Mouse (Mus musculus): Measurements from ENCODE around the gene Gm45799.

Gm45799 gene

DNA sequence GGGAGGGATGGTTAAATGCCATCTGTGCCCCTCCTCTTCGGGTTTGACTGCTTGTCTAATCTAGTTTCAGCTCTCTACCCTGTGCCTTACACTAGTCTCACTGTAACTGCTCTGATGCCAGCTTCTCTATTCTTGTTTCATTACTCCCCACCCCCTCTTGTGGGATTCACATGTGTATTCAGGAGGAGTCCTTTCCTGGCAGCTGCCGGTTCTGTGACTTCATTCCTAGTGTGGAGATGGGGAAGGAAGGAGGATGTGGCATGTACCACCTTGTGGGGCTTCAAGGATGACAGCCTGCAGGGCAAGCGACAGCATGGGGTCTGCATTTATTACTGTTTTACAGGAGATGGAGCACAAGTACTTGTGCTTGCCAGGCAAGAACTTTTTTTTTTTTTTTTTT lies 1.6 kb downstream of the Gm45799 start:
- DNase-seq (ENCODE audit: low spot score in 2 of 2), result no peak

DNA sequence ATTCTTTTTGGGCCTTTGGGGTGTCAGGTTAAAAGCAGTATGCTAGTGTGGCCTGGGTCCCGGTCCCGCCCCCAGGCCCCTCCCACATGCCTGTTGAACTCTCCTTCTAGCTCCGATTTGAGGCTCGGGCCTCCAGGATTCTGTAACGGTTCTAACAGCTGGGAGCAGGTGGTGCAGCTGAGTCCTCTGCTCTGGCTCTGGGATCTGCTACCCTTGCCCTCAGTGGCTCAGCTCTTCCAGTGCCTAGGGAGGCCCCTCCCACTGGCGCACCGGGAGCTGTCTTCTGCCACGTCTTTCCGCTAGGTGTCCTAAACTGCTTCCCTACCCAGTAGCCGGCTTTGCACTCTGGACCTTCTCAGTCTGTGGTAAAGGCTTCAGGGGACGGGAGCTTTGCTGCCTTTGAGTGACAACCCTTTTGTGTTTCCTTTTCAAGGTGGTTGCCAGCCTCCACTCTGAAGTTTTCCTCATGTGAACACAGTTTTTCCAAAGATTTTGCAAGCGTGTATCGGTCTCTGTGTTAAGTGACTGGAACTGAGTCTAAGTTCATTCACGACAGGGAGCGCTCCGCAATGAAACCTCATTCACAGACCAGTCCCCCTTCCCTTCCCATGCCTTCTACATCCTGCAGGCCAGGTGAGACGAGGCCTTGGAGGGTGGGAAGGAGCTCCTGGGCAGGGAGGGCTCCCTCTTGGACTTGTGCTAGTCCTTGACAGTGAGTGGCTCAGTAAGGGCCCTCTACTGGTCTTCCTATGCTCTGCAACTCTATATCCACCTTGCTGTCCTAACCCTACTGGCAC lies 10.5 kb downstream of the Gm45799 start, which contains the start of gene Dnhd1:
Dnhd1 (plus strand) TSS at position 189 of the 797 bp plus-strand sequence.
- peak; percentile 35 to 47 for DNase-seq (ENCODE audit: low spot score in 2 of 2)

DNA sequence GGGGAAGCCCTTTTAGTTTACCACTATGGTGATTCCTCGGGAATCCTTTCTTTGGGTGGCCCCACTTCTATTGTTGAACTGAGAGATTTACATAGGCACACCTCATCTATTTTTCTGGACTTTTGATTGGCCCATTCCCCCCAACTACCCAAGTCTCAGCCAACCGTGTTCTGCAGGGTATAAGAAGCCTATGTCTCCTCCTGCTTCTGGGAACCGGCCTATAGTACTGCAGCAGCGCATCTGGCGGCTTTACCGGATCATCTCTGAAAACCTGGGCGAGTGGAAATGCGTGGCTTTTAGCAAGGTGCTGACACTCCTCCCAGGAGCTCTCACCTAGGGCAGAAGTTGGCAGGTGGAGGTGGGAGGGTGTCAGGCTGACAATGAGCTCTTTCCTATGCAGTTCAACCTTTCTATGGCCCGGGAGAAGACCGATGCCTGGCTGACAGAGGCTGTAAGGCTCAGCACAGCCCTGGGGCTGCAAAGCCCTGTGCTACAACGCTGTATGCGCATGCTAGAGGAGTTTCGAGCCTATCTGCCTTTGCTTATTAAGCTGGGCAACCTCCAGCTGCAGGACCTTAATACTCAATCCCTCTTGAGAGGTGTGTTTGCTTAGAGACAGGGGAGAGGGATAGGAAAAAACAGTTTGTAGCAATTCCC lies 45.3 kb downstream of the Gm45799 start:
- no peak for DNase-seq (ENCODE audit: low spot score in 2 of 2)

DNA sequence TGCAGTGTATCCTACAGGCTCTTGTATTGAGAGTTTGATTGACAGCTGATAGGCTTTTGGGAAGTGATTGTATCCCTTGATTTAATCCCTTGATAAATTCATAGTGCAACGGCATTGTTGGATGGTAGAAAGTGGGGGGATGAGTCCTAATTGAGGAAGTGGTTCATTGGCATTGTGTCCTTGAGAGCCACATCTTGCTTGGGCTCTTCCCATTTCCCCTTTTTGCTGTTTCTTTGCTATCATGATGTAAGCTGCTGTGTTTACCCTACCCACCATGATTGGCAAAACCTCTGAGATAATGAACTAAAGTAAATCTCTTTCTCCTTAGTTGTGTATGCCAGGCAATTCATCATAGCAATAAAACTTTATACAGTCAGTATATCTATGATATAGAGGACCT lies 50.5 kb downstream of the Gm45799 start:
- DNase-seq (ENCODE audit: low spot score in 2 of 2), result no peak

DNA sequence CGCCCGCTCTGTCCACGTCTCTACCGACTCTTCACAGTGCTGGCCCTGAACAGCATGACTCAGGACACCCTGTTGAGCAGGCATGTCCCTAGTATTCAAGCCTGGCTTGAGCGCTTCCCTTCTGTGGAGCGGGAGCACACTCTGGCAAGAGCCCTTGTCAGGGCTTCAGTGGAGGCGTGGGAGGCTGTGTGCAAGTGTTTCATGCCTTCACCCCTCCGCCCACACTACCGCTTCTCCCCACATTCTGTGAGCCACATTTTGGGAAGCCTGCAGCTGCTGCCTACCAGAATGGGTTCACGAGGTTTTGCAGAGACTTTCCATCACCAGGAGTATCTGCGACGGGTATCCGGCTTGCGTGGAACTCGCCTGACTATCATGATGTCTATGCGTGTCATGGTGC lies 62.8 kb downstream of the Gm45799 start:
- no peak for DNase-seq (ENCODE audit: low spot score in 2 of 2)

DNA sequence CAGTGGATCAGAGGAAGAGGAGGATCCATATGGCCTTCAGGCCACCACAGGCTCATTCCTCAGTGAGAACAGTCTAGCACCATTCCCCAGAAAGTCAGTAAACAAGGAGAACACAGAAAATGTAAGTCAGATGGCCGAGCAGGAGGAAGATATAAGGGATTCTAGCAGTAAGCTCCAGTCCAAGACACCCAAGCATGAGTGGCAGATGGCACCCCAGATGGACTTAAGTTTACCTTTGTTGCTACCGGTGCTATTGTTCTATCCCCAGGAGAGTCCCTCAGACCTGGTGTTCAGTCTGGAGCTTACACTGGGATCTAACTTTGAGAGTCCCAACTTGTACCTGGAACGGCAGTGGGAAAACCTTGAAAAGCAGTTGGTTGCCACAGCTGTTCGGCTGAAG lies 63.5 kb downstream of the Gm45799 start:
- DNase-seq (ENCODE audit: low spot score in 2 of 2), result no peak

DNA sequence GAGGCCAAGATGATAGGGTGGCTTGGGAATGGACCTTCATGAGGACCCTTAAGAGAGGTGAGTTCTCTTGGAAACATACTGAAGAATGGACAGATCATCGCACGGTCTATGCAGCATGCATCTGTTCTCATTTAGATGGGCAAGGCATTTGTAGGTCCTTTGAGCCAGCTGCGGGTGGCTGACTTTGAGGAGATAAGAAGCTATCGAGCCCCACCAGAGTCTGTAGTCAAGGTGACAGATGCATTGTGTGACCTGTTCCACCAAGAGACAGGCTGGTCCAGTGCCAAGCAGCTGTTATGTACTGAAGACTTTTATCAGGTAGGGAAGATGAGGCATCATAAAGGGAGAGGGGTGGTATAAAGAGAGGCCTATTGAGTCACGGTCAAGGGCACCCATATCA lies 68.4 kb downstream of the Gm45799 start:
- peak; percentile 23 to 39 for DNase-seq (ENCODE audit: low spot score in 2 of 2)

DNA sequence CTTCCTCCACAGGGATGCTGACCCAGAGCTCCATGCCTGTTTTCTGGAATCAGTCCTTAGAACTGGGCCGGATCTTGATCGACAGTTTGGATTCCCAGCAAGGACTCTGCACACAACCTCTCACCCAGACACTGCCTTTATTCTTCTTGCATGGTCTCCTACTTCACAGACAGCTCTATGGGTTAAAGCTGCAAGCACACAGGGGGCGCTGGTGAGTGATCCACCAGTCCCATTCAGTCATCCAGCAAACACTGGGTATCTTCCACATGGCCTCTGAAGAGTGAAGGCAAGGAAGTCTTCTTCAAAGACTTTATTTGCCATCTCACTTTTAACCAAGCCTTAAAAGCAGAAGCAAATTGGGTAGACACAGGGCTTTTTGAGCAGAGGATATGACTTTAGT lies 75.0 kb downstream of the Gm45799 start:
- no peak for DNase-seq (ENCODE audit: low spot score in 2 of 2)

DNA sequence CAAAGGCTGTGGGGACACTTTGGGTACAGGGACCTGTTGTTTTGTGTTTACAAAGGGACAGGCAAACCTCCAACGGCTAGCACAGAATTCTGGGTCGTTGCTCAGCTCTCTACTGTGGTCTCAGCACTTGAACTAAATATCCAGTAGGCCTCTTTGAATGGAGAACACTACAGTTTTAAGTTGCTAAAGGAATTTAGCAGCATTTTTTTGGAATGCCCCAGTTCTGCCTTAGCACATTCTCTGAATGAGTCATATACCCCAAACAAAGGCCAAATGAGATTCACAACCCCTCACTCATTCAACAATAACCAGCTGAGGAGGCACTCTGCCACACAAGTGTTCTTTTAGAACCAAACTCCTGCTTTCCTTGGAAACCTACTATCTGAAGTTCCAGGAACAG lies 81.6 kb downstream of the Gm45799 start:
- DNase-seq (ENCODE audit: low spot score in 2 of 2), result no peak

DNA sequence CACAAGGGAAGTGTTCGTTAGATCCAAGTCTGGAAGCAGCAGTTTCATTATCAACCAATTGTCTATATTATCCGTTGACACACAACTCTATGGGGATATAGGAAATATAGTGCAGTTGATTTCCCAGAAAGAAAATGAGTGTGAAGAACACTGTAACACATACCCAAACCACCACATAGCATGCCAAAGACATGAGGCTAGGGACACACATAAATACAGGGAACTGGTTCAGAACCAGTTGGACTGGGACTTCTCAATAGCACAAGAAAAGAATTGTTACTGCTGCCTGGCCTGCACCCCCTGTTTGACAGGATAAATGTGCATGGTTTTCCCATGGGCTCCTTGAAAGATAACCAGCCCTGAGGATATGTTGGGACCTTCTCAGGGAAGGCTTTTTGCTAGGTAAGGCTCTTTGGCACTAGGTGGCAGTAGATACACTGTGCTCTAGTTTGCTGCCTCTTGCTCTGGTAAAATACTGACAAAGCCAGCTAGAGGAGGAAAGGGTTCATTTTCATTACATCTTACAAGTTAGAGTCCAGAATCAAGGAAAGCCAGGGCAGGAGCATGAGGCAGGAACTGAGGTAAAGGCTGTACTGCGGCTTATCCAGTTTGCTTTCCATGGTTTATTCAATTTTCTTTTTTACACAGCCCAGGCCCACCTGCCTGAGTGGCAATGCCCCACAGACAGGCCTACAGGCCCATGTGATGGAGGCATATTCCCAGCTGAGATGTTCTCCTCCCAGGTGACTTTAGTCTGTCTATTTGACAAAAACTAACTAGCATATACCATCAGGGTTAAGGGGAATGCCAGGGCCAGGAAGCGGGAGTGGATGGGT lies 86.0 kb downstream of the Gm45799 start:
- peak; percentile 45 to 48 for DNase-seq (ENCODE audit: low spot score in 2 of 2)

DNA sequence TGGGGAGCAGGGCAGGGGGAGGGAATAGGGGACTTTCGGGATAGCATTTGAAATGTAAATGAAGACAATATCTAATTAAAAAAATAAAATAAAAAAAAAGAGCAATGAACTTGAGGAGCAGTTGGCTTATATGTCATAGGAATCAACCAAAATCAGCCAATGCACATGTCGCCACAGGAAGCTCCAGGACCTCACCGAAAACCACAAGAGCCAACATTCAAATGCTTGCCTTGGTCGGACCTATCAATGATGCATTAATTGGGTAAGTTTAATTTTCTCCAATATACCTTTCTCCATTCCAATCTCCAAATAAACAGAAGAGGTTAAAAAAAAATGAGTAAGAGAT lies 86.6 kb downstream of the Gm45799 start:
- no peak for DNase-seq (ENCODE audit: low spot score in 2 of 2)

DNA sequence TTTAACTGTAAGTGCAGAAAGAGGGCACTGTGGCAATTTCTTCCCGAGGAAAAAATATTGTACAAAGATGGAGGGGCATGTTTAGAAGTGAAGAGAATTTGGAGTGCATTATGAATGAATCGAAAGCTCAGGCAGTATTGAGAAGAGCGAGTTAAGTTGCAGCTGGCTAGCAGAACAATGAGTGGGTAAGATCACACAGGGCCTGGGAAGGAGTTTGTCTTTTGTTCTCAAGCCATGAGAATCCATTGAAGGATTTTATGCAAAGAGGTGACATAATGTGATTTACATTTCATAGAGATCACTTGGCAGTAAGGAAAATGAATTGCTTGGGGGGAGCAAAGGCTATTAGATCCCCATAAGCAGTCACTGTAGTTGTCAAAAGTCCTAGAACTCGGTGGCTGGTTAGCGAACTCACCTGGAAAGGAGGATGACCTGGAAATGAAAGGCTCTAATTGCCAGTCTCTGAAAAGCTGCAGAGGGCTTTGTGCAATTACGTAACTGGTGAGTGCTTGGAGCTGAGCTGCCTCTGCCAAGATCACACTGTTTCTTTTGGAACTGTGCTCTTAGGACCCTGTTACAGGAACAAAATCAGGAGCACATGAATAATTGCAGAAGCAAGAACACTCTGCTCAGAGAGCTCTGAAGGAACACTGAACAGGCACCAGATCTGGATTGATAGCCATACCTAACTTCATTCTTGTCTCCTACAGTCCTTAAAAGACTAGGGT lies 88.5 kb downstream of the Gm45799 start:
- no peak for DNase-seq (ENCODE audit: low spot score in 2 of 2)

DNA sequence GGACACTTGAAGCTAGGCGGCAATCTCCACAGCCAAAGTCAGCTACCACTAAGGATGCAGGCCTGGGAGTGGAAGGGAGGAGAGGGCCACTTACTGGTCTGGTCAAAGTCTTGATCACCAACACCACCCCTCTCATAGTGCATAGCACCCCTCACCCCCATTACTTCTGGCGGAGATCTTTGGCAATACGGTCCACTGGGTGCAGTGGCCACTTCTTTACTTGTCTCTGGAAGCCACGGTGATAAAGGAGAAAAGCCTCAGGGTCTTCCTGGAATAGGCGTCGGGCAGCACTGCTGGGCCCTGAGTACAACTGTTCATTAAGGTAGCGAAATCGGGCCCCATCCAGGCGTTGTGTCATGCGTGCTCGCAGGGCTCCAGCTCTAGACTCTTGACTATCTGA lies 93.5 kb downstream of the Gm45799 start:
- no peak for DNase-seq (ENCODE audit: low spot score in 2 of 2)

All from spleen, postnatal 36 days (tissue).